Mouse (Mus musculus) left cerebral cortex, postnatal 4 days (tissue): Measurements from ENCODE around the gene Snrpg. TPM values are rescaled to one million over a fixed set of nuclear protein-coding genes. Genes with fewer than 3 reads are reported as not detected.
"Not testable (repeated sequence)": the region's sequence is repeated elsewhere in the genome, so short reads cannot be mapped to it uniquely, and the experiment has no call there.

Experiments used
- DNase-seq: peaks from one replicate; pipeline ENCODE4 v3.0.0-alpha.2; 2022
- intact Hi-C: fragments of 180-260 bp; cut with DNase I; formaldehyde crosslinking; loops from one replicate; pipeline ENCODE4 v1.15.1; 2025
- total RNA-seq, 2 experiments: library from RNA; stranded (reverse); gene quantifications; 2 replicates each; pipeline ENCODE4 v1.2.3; 2021

The Snrpg gene
- 100 to 1,000 TPM; 120 to 152 TPM for total RNA-seq

GRCm38 (mm10) chr6:86370764-86371339 lies at the start of gene Snrpg:
Snrpg (plus strand) TSS chr6:86371304.
- intact Hi-C loops = no loop called here

GRCm38 (mm10) chr6:86322031-86322563 lies 49.0 kb upstream of the Snrpg start:
- DNase-seq = no peak
- intact Hi-C loops = no loop called here

More at GRCm38 (mm10) chr6:86370764-86371339, at the start of gene Snrpg:
- DNase-seq = no peak

DNA sequence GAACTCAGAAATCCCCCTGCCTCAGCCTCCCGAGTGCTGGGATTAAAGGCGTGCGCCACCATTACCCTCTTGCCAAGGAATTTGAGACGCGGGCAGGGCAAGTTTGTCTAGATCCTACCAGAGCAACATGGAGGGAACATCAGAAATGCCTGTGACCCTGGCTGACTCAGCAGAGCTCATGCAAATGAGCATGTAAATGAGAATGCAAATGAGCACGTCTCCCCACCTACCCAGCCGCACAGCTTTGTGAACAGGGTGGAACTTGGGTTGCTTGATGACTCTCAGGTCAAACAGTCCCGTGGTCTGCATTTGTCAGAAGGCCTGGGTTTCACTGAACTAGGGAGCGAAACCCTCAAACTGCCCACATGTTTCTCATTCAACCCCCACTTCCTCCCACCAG lies 48.1 kb upstream of the Snrpg start:
- intact Hi-C loops = no loop called here
- DNase-seq = no peak

- intact Hi-C loops = no loop called here
- DNase-seq = no peak
Measured at GRCm38 (mm10) chr6:86324400-86324799, 46.7 kb upstream of the Snrpg start.

- DNase-seq = no peak
- intact Hi-C loops = no loop called here
Measured at GRCm38 (mm10) chr6:86325646-86326045, 45.5 kb upstream of the Snrpg start.

DNA sequence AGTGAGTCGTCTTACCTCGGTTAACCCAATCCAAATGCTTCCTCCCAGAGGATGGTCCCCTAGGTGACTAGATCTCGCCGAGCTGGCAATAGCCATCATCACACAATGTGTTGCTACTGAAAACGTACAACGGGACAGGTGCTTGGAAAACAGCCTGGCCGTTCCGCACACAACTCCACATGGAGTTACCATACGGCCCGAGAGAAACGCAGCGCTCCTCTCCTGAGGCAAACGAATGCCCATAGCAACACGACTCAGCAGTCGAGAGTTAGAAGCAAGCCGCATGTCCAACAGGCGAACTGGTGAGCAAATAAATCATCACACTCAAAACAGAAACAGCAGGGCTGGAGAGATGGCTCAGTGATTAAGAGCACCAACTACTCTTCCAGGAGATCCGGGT lies 44.2 kb upstream of the Snrpg start:
- intact Hi-C loops = no loop called here
- no peak for DNase-seq

DNA sequence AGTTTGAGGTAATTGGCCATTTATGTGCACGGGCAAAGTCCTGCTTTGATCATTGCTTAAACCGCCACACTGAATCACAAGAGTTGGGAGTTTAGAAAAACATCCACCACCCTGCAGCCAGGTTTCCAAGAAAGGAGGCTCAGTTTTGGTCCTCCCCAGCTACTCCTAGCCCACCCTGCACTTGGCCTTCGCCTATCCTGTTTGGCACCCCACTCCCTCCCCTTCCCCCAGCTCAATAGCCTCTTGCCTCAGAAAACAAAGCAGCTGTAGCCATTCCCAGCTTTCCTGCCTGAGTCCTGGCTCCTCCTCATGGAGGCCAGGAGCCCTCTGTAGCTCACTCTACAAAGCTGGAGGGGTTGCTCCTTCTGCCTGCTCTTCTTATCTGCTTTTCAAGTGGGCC lies 42.7 kb upstream of the Snrpg start:
- intact Hi-C loops = no loop called here

DNA sequence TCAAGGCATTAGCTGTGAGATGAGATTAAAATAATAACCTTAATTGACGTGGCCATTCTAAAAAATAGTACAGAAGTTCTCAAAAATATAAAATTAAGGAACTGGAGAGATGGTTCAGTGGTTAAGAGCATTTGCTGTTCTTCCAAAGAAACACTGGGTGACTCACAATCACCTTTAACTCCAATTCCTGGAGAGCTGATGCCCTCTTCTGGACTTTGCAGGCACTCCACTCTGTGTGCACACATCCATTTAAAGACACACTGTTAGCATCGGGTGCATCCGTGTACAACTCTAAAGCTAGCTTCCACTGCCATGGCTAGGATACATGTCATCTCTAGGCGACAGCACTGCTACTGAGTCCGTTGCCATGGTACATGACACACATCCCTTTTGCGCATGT lies 41.2 kb upstream of the Snrpg start:
- no peak for DNase-seq
- intact Hi-C loops = no loop called here

More for the DNA sequence above, 42.7 kb upstream of the Snrpg start:
- DNase-seq = no peak

- intact Hi-C loops = no loop called here
- DNase-seq = no peak
Measured at GRCm38 (mm10) chr6:86335121-86335849, 35.8 kb upstream of the Snrpg start.

GRCm38 (mm10) chr6:86335860-86336259 lies 35.2 kb upstream of the Snrpg start:
- DNase-seq = no peak
- intact Hi-C loops = no loop called here

DNA sequence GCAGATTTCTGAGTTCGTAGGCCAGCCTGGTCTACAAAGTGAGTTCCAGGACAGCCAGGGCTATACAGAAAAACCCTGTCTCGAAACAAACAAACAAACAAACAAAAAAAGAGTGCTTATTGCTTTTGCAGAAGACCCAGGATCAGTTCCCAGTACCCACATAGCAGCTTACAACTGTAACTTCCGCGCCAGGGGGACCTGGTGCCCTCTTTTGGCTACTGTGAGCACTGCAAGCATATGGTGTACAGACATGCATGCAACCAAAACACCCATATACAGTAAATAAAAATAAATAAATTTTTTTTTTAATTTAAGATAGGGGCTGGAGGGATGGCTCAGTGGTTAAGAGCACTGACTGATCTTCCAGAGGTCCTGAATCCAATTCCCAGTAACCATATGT lies 34.8 kb upstream of the Snrpg start:
- DNase-seq, intact Hi-C loops: not testable (repeated sequence)

DNA sequence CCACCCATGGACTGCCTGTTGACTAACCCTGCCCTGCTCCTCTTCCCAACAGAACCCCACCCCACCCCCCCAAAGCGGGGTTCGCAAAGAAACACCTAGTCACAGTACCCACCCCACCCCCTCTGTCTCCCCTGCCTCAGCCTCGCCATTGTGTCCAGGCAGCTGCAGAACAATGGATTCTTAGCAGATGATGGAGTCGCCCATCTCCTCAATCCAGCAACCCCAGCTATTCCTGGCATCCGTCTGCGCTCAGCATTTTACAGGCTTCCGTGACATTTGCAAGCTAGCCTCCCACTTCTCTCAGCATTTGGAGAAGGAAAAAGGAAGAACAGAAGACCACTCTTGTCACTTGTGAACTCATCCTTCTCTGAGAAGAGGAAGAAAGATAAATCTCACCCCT lies 27.4 kb upstream of the Snrpg start:
- intact Hi-C loops = no loop called here

DNA sequence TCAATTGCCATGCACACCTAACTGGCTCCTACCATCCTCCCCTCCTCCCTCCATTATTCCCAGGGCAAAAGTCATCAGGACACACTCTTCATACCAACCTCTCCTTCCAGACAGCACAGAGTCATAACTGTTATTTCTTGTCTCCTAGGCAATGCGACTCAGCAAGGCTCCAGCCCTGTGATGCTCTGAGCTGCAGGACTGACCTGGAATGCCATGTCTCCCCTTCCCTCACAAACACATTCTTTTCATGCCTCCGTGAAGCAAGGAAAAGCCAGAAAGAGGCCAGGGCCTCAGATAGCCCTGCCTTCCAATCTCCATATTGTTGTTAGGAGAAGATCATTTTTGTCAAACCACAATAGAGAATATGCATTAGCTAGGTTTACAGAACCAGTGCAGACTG lies 25.0 kb upstream of the Snrpg start:
- DNase-seq = no peak
- intact Hi-C loops = no loop called here

More for the DNA sequence above, 27.4 kb upstream of the Snrpg start:
- DNase-seq = no peak

- intact Hi-C loops = no loop called here
- DNase-seq = no peak
Measured at GRCm38 (mm10) chr6:86349257-86349656, 21.8 kb upstream of the Snrpg start.

DNA sequence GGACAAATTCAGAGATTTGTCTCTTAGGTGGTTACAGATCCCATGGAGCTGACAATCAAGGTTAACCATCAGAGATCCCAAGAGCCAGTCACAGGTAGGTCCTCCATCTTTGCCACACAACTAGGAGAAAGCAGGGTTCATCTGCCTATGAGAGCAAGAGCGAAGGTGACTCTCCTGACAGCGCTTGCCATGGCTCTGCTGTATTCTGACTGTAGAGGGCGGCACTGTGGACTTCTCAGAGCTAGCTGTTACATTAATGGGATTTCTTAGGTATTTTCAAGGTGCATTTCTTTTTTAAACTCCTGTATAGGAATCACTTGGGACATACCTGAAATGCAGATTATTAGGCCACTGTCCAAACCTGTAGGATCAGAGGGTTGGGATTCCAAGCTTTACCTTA lies 16.2 kb upstream of the Snrpg start:
- DNase-seq = no peak
- intact Hi-C loops = no loop called here

DNA sequence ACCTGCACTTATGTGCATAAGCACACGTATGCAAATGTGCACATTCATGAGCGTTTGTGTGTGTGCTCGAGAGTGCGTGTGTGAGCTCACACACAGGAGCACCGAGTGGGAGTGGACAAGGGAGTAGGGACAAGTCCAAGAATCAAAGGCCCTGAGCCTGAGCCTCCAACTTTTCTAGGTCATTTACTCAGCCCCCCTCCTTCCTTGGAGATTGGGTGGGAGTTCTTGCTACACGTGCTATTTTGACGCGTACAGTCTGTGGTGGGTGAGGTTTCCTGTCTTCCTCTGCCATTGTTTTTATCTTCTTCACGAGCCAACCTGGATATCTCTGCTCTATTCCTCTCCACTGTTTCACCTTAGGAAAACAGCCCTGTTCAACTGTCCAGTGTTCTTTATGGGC lies 14.1 kb upstream of the Snrpg start:
- DNase-seq = no peak
- intact Hi-C loops = no loop called here

- no peak for DNase-seq
- intact Hi-C loops = loop anchor here (10.0 kb wide), 1 partner anchor 336 kb away; the partner anchor contains the start of gene Add2
Measured at GRCm38 (mm10) chr6:86360691-86361090, 10.4 kb upstream of the Snrpg start.

- intact Hi-C loops = loop anchor here (10.0 kb wide), 1 partner anchor 337 kb away; the partner anchor contains the start of gene Add2
- DNase-seq = no peak
Measured at GRCm38 (mm10) chr6:86361373-86361772, 9.7 kb upstream of the Snrpg start.

DNA sequence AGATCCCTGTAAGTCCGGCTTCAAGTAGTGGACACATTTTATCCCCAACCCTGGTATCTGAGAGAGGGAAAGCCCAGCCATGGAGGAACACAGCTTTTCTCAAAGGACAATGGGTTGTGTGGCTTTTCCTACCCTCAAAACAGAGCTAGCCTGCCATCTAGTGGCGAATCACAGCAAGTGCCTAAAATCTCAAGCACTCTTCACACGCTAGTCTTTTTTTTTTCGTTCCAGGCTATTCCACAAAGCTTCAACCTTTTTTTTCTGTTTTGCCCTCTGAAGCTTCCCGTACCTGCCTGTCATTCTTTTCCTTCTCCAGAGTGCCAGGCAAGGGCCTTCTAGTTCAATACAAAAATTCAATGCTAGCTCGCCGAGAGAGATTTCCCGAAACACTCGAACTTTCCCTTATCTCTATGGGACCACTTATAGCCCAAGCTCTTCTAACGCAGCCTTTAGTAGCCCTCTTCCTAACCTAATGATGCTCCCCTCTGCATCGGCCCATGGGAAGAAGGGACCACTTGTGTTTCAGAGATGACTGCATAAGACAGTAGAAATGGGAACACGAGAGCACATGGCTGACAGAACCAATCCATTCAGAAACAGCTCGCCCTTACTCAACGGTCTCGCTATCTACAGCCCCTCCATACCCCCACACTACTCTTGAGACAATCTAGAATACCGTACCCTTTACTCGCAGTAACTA lies 6.5 kb upstream of the Snrpg start:
- intact Hi-C loops = loop anchor here (2.0 to 10.0 kb wide), 2 partner anchors 236 to 340 kb away; partner anchors contain the start of gene Add2

DNA sequence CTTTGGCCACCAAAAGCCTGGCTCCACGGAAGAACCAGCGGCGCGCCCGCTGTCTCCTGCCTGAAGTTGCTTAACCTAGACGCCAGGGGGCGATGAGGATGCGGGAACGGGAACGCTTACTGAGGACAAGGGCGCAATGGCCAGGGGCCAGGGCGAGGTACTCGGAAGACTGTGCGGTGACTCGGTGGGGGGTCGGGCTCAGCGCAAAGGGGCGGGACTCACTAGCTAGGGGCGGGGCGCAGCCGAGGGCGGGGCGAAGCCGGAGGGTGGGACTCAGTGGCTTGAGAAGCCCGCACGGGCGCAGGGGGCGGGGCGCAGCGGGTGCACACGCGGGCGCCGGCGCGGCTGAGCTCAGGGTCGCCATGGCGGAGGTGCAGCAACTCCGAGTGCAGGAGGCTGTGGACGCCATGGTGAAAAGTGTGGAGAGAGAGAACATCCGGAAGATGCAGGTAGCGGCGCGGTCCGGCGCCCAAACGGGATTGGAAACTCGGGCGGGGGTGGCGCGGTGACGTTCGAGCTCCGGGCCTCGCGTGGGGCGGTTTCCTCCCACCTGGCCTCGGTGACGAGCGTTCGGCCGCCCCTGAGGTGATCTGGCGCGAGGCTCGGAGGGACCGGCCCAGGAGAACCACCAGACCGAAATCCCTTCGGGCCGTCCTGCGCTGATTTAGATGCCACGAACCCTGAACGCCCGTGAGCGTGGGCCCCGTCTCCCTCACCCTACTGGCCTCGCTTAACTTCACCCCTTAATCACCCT lies 5.6 kb upstream of the Snrpg start, which contains the start of gene Fam136a:
TSS of gene Fam136a (plus strand) at position 276 of the 754 bp plus-strand sequence.
- peak; percentile 99 for DNase-seq
- intact Hi-C loops = loop anchor here (2.0 to 10.0 kb wide), 2 partner anchors 237 to 341 kb away; partner anchors contain the start of gene Add2

More for the DNA sequence above, 6.5 kb upstream of the Snrpg start:
- peak; percentile 81 for DNase-seq
